Mouse (Mus musculus): ENCODE results near the gene Nme6. TPM values are rescaled to one million over a fixed set of nuclear protein-coding genes. Genes with fewer than 3 reads are reported as not detected.
"Not testable (repeated sequence)": the region's sequence is repeated elsewhere in the genome, so short reads cannot be mapped to it uniquely, and the experiment has no call there.

The Nme6 gene
- polyA plus RNA-seq (2016; fragmentation: Nextera tagmentation; extraction: Ambion mirVana) = 76.5 and 78.4 TPM in 2 replicates

DNA sequence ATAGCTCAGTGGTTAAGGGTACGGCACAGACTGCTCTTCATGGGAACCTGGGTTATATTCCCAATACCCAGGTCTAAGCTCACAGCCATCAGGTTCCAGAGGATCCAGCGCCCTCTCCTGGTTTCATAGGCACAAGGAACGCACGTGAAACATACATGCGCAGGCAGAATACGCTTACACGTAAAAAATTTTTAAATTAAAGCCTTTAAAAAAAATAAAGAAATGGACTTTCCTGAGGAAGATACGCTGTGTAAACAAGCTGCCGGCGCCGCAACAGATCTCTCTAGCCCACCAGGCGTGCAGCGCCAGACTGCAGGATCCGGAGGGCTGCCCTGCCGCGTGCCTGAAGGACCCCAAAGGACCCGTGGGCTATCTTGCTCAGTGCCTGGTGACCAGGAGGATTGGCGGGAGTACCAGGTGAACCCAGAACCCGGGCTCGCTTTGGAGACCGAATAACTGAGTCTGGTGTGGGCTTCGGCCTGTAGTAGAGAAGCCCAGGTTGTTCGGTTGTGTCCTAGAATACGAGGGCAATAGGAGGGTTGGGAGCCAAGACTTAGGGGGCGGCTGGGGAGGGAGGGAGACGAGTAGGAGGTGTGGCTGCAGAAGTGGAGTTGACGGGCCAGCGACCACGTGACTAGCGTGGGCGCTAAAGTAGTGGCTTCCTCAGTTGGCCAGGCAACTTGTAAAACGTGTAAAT lies at the start of gene Nme6:
Gene Nme6 (plus strand): TSS at position 359 of the 697 bp plus-strand sequence.
- Histone ChIP-seq H3K27ac (replicated peaks) (peak within 1 kb of the TSS; percentile 47), H3K36me3 (peaks cover 25% of the 10 kb centered on the region), H3K9me3 (no peaks in the 10 kb centered on the region), H3K4me3 (peak within 1 kb of the TSS; percentile 63), H3K4me2 (replicated peaks) (peak within 1 kb of the TSS; percentile 64), H3K9ac (replicated peaks) (peak within 1 kb of the TSS; percentile 54), H3K4me1 (peaks cover 11% of the 10 kb centered on the region), H3K27me3 (no peaks in the 10 kb centered on the region)
- under 1% methylated on average over 32 of the region's 32 CpGs for WGBS
- peak; percentile 98 for ATAC-seq (ENCODE audit: low FRiP score, low read depth)

DNA sequence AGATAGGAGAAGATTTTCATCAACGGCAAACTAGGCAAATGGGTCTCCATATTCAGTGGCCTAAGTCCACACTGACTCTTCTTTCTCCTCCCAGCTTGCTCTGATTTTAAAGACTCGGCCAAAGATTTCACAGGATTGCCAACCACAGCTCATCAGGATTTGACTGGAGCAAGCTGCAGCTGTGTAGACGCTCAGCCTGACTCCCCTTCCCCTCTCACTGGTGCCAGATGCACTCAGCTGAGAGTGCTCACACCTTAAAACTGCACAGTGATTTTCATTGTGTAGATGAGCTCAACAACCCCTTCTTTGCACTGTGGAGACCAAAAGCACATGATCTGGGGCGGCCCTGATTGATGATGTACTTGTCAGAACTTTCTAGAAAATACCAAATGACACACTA lies 42.0 kb upstream of the Nme6 start, which contains the start of gene Fbxw27:
Gene Fbxw27 (minus strand): TSS at position 101 of the 400 bp plus-strand sequence.
- not testable (repeated sequence) for H3K27ac ChIP-seq (replicated peaks); H3K4me2 ChIP-seq (replicated peaks); ATAC-seq (ENCODE audit: low FRiP score, low read depth); H3K4me1 ChIP-seq; H3K36me3 ChIP-seq; H3K9me3 ChIP-seq; H3K4me3 ChIP-seq; H3K27me3 ChIP-seq; H3K9ac ChIP-seq (replicated peaks)
- 85% methylated on average over 4 of the region's 4 CpGs for WGBS

DNA sequence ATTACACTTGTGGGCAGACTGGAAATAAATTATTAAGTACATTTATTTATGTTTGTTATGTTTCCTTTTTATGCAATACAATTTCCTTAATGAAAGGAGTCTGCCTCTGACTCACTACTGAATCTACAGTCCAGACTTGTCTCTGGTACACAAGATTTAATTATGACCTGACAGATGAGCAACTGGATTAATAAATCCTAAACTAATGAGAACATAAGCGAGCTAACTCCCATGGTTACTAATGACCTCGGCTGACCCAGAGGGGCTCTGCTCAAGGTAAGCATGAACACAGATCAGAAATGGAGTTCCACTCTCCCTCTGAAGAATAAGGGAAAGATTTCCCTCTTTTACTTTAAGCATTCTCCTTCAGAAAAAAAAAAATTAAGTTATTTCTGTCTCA lies 37.3 kb upstream of the Nme6 start:
- 76% methylated on average over 2 of the region's 2 CpGs for WGBS
- ATAC-seq (ENCODE audit: low FRiP score, low read depth) = no peak
- Histone ChIP-seq H3K36me3 (no peaks in the 10 kb centered on the region), H3K4me1 (no peaks in the 10 kb centered on the region), H3K4me2 (replicated peaks) (no peak overlapping the region), H3K9me3 (no peaks in the 10 kb centered on the region), H3K27me3 (no peaks in the 10 kb centered on the region), H3K9ac (replicated peaks) (no peak overlapping the region), H3K4me3 (no peak overlapping the region), H3K27ac (replicated peaks) (no peak overlapping the region)

DNA sequence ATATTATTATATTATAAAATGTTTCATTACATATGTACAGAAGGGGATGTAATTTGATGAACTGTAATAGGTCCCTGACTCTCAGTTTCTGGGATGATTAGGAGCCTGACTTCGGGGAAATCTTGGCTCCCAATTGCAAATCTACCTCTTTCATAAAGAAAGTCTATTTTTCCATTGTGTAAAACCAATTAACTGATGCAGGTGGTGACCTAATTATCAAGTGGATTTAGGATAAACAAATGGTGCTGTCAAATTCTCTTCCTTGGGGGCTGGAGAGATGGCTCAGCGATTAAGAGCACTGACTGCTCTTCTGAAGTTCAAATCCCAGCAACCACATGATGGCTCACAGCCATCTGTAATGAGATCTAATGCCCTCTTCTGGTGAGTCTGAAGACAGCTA lies 36.7 kb upstream of the Nme6 start:
- no peaks in the 10 kb centered on the region for H3K9me3 ChIP-seq
- WGBS = 79% methylated on average over 2 of the region's 2 CpGs
- H3K27ac ChIP-seq (replicated peaks) = no peak overlapping the region
- no peaks in the 10 kb centered on the region for H3K36me3 ChIP-seq
- H3K27me3 ChIP-seq = no peaks in the 10 kb centered on the region
- H3K4me1 ChIP-seq = no peaks in the 10 kb centered on the region
- ATAC-seq (ENCODE audit: low FRiP score, low read depth) = no peak
- H3K4me3 ChIP-seq = no peak overlapping the region
- H3K9ac ChIP-seq (replicated peaks) = no peak overlapping the region
- H3K4me2 ChIP-seq (replicated peaks) = no peak overlapping the region

DNA sequence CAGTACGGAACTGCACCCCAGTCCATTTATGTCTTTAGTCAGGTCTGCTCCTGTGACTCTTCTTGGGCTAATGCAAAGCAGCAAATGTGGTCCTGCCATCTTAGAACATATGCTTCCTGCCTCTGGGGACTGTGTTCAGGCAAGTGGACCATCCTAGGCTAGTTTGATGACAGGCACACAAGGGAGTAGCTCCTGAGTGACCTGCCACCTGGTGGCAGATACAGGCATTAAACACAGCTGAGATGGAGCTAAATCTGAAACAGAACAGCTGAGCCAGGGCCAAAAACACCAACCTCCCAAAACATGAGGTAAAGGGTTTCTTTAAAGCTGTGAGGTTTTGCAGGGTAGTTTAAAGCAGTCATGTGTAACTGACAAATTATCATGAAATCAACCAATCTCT lies 34.5 kb upstream of the Nme6 start:
- WGBS = 95% methylated on average over 1 of the region's 1 CpGs
- H3K9ac ChIP-seq (replicated peaks) = no peak overlapping the region
- no peak overlapping the region for H3K27ac ChIP-seq (replicated peaks)
- H3K4me3 ChIP-seq = no peak overlapping the region
- H3K36me3 ChIP-seq = no peaks in the 10 kb centered on the region
- no peak for ATAC-seq (ENCODE audit: low FRiP score, low read depth)
- H3K27me3 ChIP-seq = no peaks in the 10 kb centered on the region
- no peak overlapping the region for H3K4me2 ChIP-seq (replicated peaks)
- H3K9me3 ChIP-seq = no peaks in the 10 kb centered on the region
- H3K4me1 ChIP-seq = no peaks in the 10 kb centered on the region

GRCm38 (mm10) chr9:109805596-109805995 lies 27.0 kb upstream of the Nme6 start:
- not testable (repeated sequence) for H3K27ac ChIP-seq (replicated peaks); H3K9ac ChIP-seq (replicated peaks); H3K9me3 ChIP-seq; H3K4me2 ChIP-seq (replicated peaks); H3K36me3 ChIP-seq; H3K27me3 ChIP-seq; ATAC-seq (ENCODE audit: low FRiP score, low read depth); H3K4me1 ChIP-seq; H3K4me3 ChIP-seq
- WGBS = 93% methylated on average over 2 of the region's 2 CpGs

- Histone ChIP-seq H3K27me3 (no peaks in the 10 kb centered on the region), H3K4me1 (no peaks in the 10 kb centered on the region), H3K9ac (replicated peaks) (no peak overlapping the region), H3K4me2 (replicated peaks) (no peak overlapping the region), H3K36me3 (no peaks in the 10 kb centered on the region), H3K4me3 (no peak overlapping the region), H3K27ac (replicated peaks) (no peak overlapping the region), H3K9me3 (no peaks in the 10 kb centered on the region)
- no peak for ATAC-seq (ENCODE audit: low FRiP score, low read depth)
- WGBS = 41% methylated on average over 1 of the region's 1 CpGs
Observed at GRCm38 (mm10) chr9:109806260-109806659, 26.3 kb upstream of the Nme6 start.

GRCm38 (mm10) chr9:109806695-109807293 lies 25.8 kb upstream of the Nme6 start:
- 85% methylated on average over 2 of the region's 2 CpGs for WGBS

GRCm38 (mm10) chr9:109807898-109808297 lies 24.7 kb upstream of the Nme6 start:
- no peak overlapping the region for H3K9ac ChIP-seq (replicated peaks)
- ATAC-seq (ENCODE audit: low FRiP score, low read depth) = no peak
- H3K4me1 ChIP-seq = no peaks in the 10 kb centered on the region
- H3K4me2 ChIP-seq (replicated peaks) = no peak overlapping the region
- no peaks in the 10 kb centered on the region for H3K27me3 ChIP-seq
- H3K27ac ChIP-seq (replicated peaks) = no peak overlapping the region
- no peaks in the 10 kb centered on the region for H3K36me3 ChIP-seq
- H3K9me3 ChIP-seq = no peaks in the 10 kb centered on the region
- 75% methylated on average over 3 of the region's 3 CpGs for WGBS
- H3K4me3 ChIP-seq = no peak overlapping the region

More at GRCm38 (mm10) chr9:109806695-109807293, 25.8 kb upstream of the Nme6 start:
- ATAC-seq (ENCODE audit: low FRiP score, low read depth) = no peak
- Histone ChIP-seq H3K9me3 (no peaks in the 10 kb centered on the region), H3K4me2 (replicated peaks) (no peak overlapping the region), H3K9ac (replicated peaks) (no peak overlapping the region), H3K36me3 (no peaks in the 10 kb centered on the region), H3K4me3 (no peak overlapping the region), H3K4me1 (no peaks in the 10 kb centered on the region), H3K27me3 (no peaks in the 10 kb centered on the region), H3K27ac (replicated peaks) (no peak overlapping the region)

DNA sequence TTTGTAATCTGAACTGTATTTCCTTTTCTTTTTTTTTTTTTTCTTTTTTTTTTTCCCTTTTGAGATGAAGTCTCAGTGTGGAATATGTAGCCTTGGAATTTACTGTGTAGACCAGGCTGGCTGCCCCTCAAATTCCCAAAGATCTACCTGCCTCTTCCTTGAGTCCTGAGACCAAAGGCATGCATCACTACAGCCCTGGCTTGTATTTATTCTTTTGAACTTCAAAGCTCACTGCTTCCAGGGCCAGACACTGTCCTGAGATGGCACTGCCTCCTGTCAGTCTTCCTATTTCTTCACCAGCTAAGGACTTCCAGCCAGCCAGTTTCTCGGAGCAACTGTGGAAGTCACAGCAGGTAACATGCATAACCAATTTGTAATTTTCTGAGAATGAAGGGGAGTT lies 20.6 kb upstream of the Nme6 start, which contains the start of gene Spink8:
Gene Spink8 (plus strand): TSS at position 301 of the 400 bp plus-strand sequence.
- Histone ChIP-seq H3K9ac (replicated peaks) (no peak within 1 kb of the TSS), H3K4me2 (replicated peaks) (no peak within 1 kb of the TSS), H3K4me3 (no peak within 1 kb of the TSS), H3K27ac (replicated peaks) (no peak within 1 kb of the TSS), H3K9me3 (no peaks in the 10 kb centered on the region), H3K36me3 (no peaks in the 10 kb centered on the region), H3K27me3 (no peaks in the 10 kb centered on the region), H3K4me1 (no peaks in the 10 kb centered on the region)
- WGBS = 69% methylated on average over 1 of the region's 1 CpGs
- no peak for ATAC-seq (ENCODE audit: low FRiP score, low read depth)

DNA sequence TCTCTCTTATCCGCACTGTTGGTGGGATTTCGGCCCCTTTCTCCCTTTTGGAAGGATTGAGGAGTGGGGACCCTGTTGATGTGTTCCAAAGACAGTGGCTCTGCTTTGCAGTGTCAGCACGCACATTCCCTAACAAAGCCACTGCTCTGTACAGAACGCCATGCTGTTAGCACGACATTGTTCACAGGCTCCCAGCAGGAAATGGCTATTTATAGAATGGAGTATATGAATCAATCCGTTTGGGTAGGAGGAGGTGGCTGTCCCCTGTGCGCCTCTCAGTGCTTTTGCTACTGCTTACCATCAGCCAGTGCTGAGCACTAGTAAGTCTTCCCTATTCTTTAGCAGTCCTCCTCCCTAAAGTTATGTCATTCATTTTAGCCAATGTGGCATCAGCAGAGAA lies 19.1 kb upstream of the Nme6 start:
- H3K4me3 ChIP-seq = no peak overlapping the region

GRCm38 (mm10) chr9:109816341-109816740 lies 16.2 kb upstream of the Nme6 start:
- Histone ChIP-seq H3K27me3 (no peaks in the 10 kb centered on the region), H3K4me3 (no peak overlapping the region), H3K9me3 (no peaks in the 10 kb centered on the region), H3K36me3 (no peaks in the 10 kb centered on the region), H3K9ac (replicated peaks) (no peak overlapping the region), H3K27ac (replicated peaks) (no peak overlapping the region), H3K4me1 (no peaks in the 10 kb centered on the region), H3K4me2 (replicated peaks) (no peak overlapping the region)
- 61% methylated on average over 6 of the region's 6 CpGs for WGBS
- no peak for ATAC-seq (ENCODE audit: low FRiP score, low read depth)

More for the DNA sequence above, 19.1 kb upstream of the Nme6 start:
- Histone ChIP-seq H3K36me3 (no peaks in the 10 kb centered on the region), H3K9ac (replicated peaks) (no peak overlapping the region), H3K27me3 (no peaks in the 10 kb centered on the region), H3K4me2 (replicated peaks) (no peak overlapping the region), H3K9me3 (no peaks in the 10 kb centered on the region), H3K4me1 (no peaks in the 10 kb centered on the region), H3K27ac (replicated peaks) (no peak overlapping the region)
- ATAC-seq (ENCODE audit: low FRiP score, low read depth) = no peak
- 59% methylated on average over 7 of the region's 7 CpGs for WGBS

Measured in midbrain, embryonic 12.5 days (tissue).